Mouse (Mus musculus): ENCODE data around the gene Hsp90ab1.

DNA sequence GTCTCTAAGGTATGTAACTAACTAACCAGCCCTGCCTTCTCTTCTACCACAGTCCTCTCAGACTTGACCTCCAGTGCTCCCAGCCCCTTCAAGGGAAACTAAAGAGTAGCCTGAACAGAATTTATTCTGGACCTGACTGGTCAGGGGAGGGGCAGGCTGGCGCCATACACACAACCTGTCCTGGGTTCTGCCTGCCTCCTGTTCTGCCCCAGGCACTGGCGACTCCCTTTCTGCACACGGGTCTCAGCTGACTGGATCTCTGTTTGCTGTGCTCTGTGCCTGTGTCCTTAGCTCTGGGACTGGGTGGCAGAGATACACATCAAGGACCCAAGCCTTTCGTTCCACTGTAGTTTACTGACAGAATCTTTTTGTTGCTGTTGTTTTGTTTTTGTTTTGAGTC, 6.5 kb upstream of the Hsp90ab1 start:
- no peak for TF ChIP-seq EP300 (optimal IDR thresholded peaks at IDR 0.05)
- TF ChIP-seq CTCF (IDR thresholded peaks at IDR 0.05; ENCODE audit: low read depth): no peak
